Mouse (Mus musculus): Measurements from ENCODE around the gene Snx33.

Gene Snx33

GRCm38 (mm10) chr9:56889817-56890216 lies 38.4 kb downstream of the Snx33 start:
- DNase-seq = peak; percentile 72

DNA sequence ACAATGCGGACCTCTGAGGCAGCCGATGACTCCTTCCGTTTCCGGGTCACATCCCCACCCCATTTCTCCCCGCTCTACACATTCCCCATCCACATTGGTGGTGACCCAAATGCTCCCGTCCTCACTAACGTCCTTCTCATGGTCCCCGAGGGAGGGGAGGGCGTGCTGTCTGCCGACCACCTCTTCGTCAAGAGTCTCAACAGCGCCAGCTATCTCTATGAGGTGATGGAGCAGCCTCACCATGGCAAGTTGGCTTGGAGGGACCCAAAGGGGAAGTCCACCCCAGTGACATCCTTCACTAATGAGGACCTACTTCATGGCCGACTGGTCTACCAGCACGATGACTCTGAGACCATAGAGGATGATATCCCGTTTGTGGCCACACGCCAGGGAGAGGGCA lies 40.6 kb downstream of the Snx33 start:
- DNase-seq = no peak

GRCm38 (mm10) chr9:56886601-56887000 lies 41.6 kb downstream of the Snx33 start:
- no peak for DNase-seq

DNA sequence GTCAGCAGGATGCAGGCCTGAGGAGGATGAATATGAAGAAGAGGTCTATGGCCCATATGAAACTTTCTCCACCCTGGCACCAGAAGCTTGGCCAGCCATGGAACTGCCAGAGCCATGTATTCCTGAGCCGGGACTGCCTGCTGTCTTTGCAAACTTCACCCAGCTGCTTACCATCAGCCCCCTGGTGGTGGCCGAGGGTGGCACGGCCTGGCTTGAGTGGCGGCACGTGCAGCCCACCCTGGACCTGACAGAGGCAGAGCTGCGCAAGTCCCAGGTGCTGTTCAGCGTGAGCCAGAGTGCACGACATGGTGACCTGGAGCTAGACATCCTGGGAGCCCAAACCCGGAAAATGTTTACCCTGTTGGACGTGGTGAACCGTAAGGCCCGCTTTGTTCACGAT lies 42.1 kb downstream of the Snx33 start:
- DNase-seq = no peak

GRCm38 (mm10) chr9:56884328-56884727 lies 43.8 kb downstream of the Snx33 start:
- DNase-seq = no peak

GRCm38 (mm10) chr9:56883470-56883869 lies 44.7 kb downstream of the Snx33 start:
- DNase-seq = no peak

GRCm38 (mm10) chr9:56882818-56883217 lies 45.4 kb downstream of the Snx33 start:
- DNase-seq = no peak

GRCm38 (mm10) chr9:56882283-56882682 lies 45.9 kb downstream of the Snx33 start:
- no peak for DNase-seq

DNA sequence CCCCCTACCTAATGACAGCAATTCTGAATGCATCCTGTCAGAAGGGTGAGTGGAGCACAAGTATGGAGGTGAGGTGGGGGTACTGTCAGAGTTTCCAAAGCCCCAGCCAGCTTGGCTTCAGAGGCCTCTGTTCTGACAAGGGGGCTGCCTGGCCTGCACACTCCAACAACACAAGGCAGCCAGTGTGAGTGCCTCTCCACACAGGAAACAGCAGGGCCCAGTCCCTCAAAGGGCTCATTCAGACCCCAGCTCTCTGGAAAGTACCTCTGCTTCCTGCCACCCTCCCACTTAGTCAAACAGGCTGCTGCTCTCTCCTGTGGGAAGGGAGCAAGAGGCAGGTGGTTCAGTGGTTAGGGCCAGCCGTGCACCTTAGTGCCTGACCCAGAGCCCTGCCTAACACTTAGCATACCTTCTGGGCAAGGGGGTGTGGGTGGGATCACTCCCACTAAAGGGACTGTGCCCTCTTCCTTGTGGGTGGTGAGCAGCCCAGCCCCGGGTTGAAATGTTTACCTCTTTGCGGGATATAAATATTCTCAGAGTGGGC lies 46.6 kb downstream of the Snx33 start:
- no peak for DNase-seq

- DNase-seq = no peak
Measured at GRCm38 (mm10) chr9:56880790-56881189, 47.4 kb downstream of the Snx33 start.

- DNase-seq = no peak
Measured at GRCm38 (mm10) chr9:56877284-56877683, 50.9 kb downstream of the Snx33 start.

- DNase-seq = no peak
Measured at GRCm38 (mm10) chr9:56876784-56877183, 51.4 kb downstream of the Snx33 start.

GRCm38 (mm10) chr9:56873097-56873496 lies 55.1 kb downstream of the Snx33 start:
- no peak for DNase-seq

GRCm38 (mm10) chr9:56872105-56872903 lies 55.9 kb downstream of the Snx33 start:
- DNase-seq = no peak

- no peak for DNase-seq
Measured at GRCm38 (mm10) chr9:56871191-56871590, 57.0 kb downstream of the Snx33 start.

GRCm38 (mm10) chr9:56870778-56871177 lies 57.4 kb downstream of the Snx33 start:
- no peak for DNase-seq

GRCm38 (mm10) chr9:56869552-56869951 lies 58.6 kb downstream of the Snx33 start:
- DNase-seq = no peak

DNA sequence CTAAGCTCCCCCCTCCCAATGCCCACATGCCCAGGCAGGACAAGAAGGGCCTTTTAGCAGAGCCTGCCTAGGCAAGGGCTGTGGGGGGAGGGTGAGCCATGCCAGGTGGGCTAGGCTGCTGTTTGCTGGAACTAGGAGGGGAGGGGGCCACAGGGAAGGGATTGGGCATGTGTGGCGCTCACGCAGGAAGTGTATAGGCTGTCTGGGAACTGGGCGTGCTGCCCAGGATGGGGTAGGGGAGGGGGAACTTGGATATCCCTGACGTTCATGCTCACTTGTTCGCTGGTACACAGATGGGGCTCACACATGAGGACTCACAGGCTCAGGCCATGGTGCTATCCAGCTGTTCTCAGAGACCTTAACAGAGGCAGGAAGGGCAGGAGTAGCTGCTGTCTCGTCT lies 59.9 kb downstream of the Snx33 start:
- DNase-seq = no peak

Data from cerebellum, adult 8-10 months (tissue).